Mouse (Mus musculus): Measurements from ENCODE around the gene Rab3b. TPM values are rescaled to one million over a fixed set of nuclear protein-coding genes. Genes with fewer than 3 reads are reported as not detected.

The Rab3b gene
- polyA plus RNA-seq, 1 experiment from 2014 or later: 17.8 TPM

DNA sequence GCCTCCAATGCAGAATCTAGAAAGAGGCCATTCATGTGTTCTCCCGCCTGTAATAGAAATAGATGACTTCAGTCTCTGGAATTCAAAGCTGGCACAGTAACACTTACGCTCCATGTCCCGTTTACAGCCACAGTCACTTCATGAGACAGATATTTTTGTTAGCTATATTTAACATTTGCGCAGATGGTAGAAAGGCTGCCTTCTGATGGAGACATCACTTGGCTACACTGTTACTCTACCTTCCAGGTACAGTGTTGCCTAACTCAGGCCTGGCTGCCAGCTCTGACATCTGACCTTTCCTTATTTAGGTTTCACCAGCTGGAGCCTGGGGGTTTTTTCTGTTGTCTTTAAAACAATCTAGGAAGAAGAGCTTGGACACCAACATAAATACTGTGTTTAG, 40.8 kb upstream of the Rab3b start:
- Histone ChIP-seq H3K4me1 (ENCODE audit: control insufficient read depth, insufficient read depth, low read length) (peaks cover 11% of the 10 kb centered on the region), H3K9me3 (ENCODE audit: control insufficient read depth, low read length) (no peaks in the 10 kb centered on the region), H3K4me2 (ENCODE audit: low read depth, low read length) (no peak overlapping the region), H3K36me3 (ENCODE audit: control insufficient read depth, insufficient read depth, low read length) (0 out of 2 replicates have a peak, but pooled peaks cover 4% of the 10 kb centered on the region), H3K27me3 (replicated peaks; ENCODE audit: control insufficient read depth, insufficient read depth, low read length) (no peaks in the 10 kb centered on the region), H3K27ac (replicated peaks; ENCODE audit: low read depth, low read length) (no peak overlapping the region), H3K9ac (ENCODE audit: low read depth, low read length) (no peak overlapping the region), H3K4me3 (ENCODE audit: low read depth, low read length) (no peak overlapping the region)
- ATAC-seq (ENCODE audit: low read depth): no peak
- WGBS: 80% methylated on average over 4 of the region's 4 CpGs
- no peak for DNase-seq (ENCODE audit: low spot score)

DNA sequence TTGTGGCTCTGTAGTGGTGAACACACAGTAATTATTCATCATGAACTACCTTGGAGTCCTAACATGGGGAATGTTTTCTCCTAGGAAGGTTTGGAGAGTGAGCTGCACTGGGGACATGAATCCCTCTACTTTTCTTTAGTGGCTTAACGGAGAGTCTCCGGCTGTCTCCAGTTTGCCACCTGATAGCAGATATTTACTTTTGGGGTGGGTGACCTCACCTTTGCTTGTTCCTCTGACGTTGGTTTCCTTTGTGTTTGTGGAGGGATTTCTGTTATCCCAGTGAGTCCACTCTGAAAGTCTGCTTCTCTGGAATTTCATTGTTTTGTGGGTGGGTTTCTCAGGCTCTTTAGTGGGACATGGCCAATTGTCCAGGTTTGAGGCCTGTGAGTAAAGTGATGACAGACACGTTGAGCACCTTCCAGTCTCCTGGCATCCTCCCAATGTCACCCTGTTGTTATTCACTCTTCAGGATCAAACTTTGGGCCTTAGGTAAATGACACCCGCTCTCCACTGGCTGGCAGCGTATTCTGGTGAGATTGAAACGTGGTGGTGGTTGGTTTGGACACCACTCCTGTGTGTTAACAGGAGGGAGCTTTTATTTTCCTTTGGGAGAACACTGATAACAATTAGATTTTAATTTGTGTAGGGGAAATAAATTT, 36.8 kb upstream of the Rab3b start:
- H3K4me3 ChIP-seq (ENCODE audit: low read depth, low read length): no peak overlapping the region
- WGBS: 83% methylated on average over 7 of the region's 7 CpGs
- H3K4me2 ChIP-seq (ENCODE audit: low read depth, low read length): no peak overlapping the region
- ATAC-seq (ENCODE audit: low read depth): no peak
- H3K4me1 ChIP-seq (ENCODE audit: control insufficient read depth, insufficient read depth, low read length): 0 out of 2 replicates have a peak, but pooled peaks cover under 1% of the 10 kb centered on the region
- no peaks in the 10 kb centered on the region for H3K27me3 ChIP-seq (replicated peaks; ENCODE audit: control insufficient read depth, insufficient read depth, low read length)
- H3K9me3 ChIP-seq (ENCODE audit: control insufficient read depth, low read length): no peaks in the 10 kb centered on the region
- no peak overlapping the region for H3K9ac ChIP-seq (ENCODE audit: low read depth, low read length)
- H3K27ac ChIP-seq (replicated peaks; ENCODE audit: low read depth, low read length): no peak overlapping the region
- H3K36me3 ChIP-seq (ENCODE audit: control insufficient read depth, insufficient read depth, low read length): 0 out of 2 replicates have a peak, but pooled peaks cover 4% of the 10 kb centered on the region
- no peak for DNase-seq (ENCODE audit: low spot score)

DNA sequence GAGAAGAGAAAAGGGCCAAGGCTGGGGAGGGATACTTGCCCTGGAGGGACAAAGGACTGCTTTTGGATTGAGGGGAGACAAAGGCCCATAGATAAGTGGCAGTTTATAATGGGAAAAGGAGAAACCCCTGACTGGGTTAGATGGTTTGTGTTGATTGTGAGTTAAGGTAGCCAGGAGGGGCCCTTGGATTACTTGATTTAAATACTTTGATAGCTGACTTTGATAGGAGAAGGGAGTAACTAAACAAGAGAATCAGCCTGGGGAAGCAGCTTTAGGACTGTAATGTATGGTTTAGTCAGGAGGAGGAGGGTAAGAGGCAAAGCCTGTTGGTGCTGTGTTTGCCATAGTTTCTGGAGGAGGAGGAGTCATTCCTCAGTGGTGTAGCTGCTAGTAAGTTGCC, 35.5 kb upstream of the Rab3b start:
- Histone ChIP-seq H3K4me2 (ENCODE audit: low read depth, low read length) (no peak overlapping the region), H3K9me3 (ENCODE audit: control insufficient read depth, low read length) (no peaks in the 10 kb centered on the region), H3K9ac (ENCODE audit: low read depth, low read length) (no peak overlapping the region), H3K27me3 (replicated peaks; ENCODE audit: control insufficient read depth, insufficient read depth, low read length) (no peaks in the 10 kb centered on the region), H3K4me1 (ENCODE audit: control insufficient read depth, insufficient read depth, low read length) (0 out of 2 replicates have a peak, but pooled peaks cover 4% of the 10 kb centered on the region), H3K4me3 (ENCODE audit: low read depth, low read length) (no peak overlapping the region), H3K36me3 (ENCODE audit: control insufficient read depth, insufficient read depth, low read length) (0 out of 2 replicates have a peak, but pooled peaks cover 4% of the 10 kb centered on the region), H3K27ac (replicated peaks; ENCODE audit: low read depth, low read length) (no peak overlapping the region)
- ATAC-seq (ENCODE audit: low read depth): no peak
- DNase-seq (ENCODE audit: low spot score): no peak

DNA sequence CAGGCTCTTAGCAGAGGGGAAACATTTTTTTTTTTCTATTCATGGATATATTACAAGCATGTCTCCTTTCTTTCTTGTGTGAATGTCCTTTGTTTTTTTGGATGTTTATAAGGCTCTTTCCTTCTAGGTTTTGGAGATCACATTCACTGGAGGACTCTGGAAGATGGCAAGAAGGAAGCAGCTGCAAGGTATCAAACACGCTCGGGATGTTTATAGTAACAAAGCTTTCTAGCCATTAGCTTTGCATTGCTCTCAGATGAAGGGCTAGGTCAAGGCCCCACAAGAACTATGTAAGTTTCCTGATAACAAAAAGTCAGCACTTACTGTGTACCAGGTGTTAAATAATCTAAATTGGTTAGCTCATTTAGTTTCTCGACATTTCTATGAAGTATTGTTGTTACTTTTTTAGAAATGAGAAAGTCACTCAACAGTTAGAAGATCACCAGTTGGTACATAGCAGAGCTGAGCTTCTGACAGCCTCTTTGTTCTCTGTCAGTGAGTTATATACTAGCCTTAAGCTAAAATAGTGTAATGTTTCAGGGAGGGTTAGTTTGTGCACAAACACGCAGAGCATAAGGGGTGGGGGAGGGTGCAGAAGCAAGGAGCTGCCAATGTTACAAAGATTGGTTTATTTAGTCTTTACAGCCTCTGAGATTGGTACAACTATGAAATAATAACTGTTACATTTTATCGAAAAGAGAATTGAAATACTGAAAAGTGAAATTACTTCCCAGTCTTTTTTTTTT, 32.9 kb upstream of the Rab3b start:
- Histone ChIP-seq H3K9me3 (ENCODE audit: control insufficient read depth, low read length) (no peaks in the 10 kb centered on the region), H3K36me3 (ENCODE audit: control insufficient read depth, insufficient read depth, low read length) (peaks cover 13% of the 10 kb centered on the region; the same call in 1 of the 2 replicates), H3K27me3 (replicated peaks; ENCODE audit: control insufficient read depth, insufficient read depth, low read length) (no peaks in the 10 kb centered on the region), H3K9ac (ENCODE audit: low read depth, low read length) (no peak overlapping the region), H3K4me2 (ENCODE audit: low read depth, low read length) (no peak overlapping the region), H3K27ac (replicated peaks; ENCODE audit: low read depth, low read length) (no peak overlapping the region), H3K4me3 (ENCODE audit: low read depth, low read length) (no peak overlapping the region), H3K4me1 (ENCODE audit: control insufficient read depth, insufficient read depth, low read length) (peaks cover 14% of the 10 kb centered on the region)
- WGBS: 67% methylated on average over 5 of the region's 5 CpGs
- DNase-seq (ENCODE audit: low spot score): no peak
- ATAC-seq (ENCODE audit: low read depth): no peak

DNA sequence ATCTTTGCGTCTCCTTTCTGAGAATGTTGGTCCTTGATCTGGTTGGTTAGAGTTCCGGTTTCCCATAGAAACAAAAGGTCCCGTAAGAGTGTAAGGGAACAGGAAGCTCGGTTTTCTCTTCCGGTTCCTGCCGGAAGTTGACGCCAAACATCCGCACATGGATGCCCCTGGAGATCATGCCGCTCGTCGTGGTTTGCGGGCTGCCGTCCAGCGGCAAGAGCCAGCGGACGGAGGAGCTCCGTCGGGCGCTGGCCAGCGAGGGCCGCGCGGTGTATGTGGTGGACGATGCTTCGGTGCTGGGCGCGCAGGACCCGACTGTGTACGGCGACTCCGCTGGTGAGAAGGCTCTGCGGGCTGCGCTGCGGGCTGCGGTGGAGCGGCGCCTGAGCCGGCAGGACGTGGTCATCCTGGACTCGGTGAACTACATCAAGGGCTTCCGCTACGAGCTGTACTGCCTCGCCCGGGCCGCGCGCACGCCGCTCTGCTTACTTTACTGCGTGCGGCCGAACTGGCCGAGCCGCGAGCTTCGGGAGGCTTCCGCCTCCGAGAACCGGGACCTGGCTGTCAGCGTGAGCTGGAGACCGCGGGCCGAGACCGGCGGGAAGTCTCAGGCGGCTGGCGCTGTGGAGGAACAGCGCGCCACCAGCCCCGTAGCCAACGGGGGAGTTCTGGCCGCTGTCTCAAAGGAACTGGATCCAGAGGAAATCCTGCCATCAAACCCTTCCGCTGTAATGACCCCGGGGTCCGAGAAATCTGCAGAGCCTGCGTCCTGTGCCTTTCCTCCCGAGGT, 31.0 kb upstream of the Rab3b start, which contains the start of gene Kti12:
Kti12 (plus strand) TSS at position 71 of the 790 bp plus-strand sequence.
- H3K27ac ChIP-seq (replicated peaks; ENCODE audit: low read depth, low read length): peak within 1 kb of the TSS; percentile 82
- under 1% methylated on average over 55 of the region's 77 CpGs for WGBS
- H3K4me1 ChIP-seq (ENCODE audit: control insufficient read depth, insufficient read depth, low read length): peaks cover 14% of the 10 kb centered on the region
- H3K9ac ChIP-seq (ENCODE audit: low read depth, low read length): peak within 1 kb of the TSS; percentile 83
- peak within 1 kb of the TSS; percentile 86 for H3K4me2 ChIP-seq (ENCODE audit: low read depth, low read length)
- DNase-seq (ENCODE audit: low spot score) (peak; percentile 96), ATAC-seq (ENCODE audit: low read depth) (peak; percentile 91)
- peaks cover 13% of the 10 kb centered on the region; the same call in 1 of the 2 replicates for H3K36me3 ChIP-seq (ENCODE audit: control insufficient read depth, insufficient read depth, low read length)
- H3K27me3 ChIP-seq (replicated peaks; ENCODE audit: control insufficient read depth, insufficient read depth, low read length): no peaks in the 10 kb centered on the region
- H3K9me3 ChIP-seq (ENCODE audit: control insufficient read depth, low read length): no peaks in the 10 kb centered on the region
- peak within 1 kb of the TSS; percentile 88 for H3K4me3 ChIP-seq (ENCODE audit: low read depth, low read length)

DNA sequence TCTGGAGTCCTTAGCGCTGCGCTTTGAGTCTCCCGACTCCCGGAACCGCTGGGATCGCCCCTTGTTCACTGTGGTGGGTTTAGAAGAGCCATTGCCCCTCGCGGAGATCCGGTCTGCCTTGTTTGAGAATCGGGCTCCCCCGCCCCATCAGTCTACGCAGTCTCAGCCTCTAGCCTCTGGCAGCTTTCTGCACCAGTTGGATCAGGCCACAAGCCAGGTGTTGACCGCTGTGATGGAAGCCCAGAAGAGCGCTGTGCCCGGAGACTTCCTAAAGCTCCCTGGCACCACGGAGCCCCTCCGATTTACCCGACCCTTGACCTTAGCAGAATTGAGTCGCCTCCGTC, 30.4 kb upstream of the Rab3b start, which contains the start of gene A730015C16Rik:
A730015C16Rik (minus strand) TSS at position 115 of the 344 bp plus-strand sequence.
- ATAC-seq (ENCODE audit: low read depth) (no peak), DNase-seq (ENCODE audit: low spot score) (peak; percentile 8)
- Histone ChIP-seq H3K4me1 (ENCODE audit: control insufficient read depth, insufficient read depth, low read length) (peaks cover 14% of the 10 kb centered on the region), H3K4me2 (ENCODE audit: low read depth, low read length) (peak within 1 kb of the TSS; percentile 86), H3K27ac (replicated peaks; ENCODE audit: low read depth, low read length) (peak within 1 kb of the TSS; percentile 82), H3K27me3 (replicated peaks; ENCODE audit: control insufficient read depth, insufficient read depth, low read length) (no peaks in the 10 kb centered on the region), H3K9me3 (ENCODE audit: control insufficient read depth, low read length) (no peaks in the 10 kb centered on the region), H3K36me3 (ENCODE audit: control insufficient read depth, insufficient read depth, low read length) (peaks cover 19% of the 10 kb centered on the region; the same call in 1 of the 2 replicates), H3K9ac (ENCODE audit: low read depth, low read length) (peak within 1 kb of the TSS; percentile 83), H3K4me3 (ENCODE audit: low read depth, low read length) (peak within 1 kb of the TSS; percentile 88)
- 11% methylated on average over 18 of the region's 20 CpGs for WGBS

DNA sequence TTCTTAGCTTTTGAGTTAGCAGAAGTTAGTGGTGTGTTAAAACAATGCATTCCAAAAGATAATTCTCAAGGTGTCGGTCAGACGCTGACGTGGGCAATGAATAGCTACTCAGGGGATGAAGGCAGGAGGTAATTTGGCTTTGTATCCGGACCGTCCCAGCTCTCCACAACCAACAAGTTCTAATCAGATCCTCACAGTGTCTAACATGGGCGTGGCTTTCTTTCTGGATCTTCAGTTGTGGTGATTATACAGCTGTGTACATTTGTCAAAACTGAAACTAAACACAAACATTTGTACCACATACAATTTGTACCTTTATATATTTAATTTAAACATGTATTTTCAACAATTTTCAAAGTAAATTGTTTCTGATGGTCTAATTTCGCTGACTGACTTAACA, 12.1 kb upstream of the Rab3b start:
- no peaks in the 10 kb centered on the region for H3K9me3 ChIP-seq (ENCODE audit: control insufficient read depth, low read length)

DNA sequence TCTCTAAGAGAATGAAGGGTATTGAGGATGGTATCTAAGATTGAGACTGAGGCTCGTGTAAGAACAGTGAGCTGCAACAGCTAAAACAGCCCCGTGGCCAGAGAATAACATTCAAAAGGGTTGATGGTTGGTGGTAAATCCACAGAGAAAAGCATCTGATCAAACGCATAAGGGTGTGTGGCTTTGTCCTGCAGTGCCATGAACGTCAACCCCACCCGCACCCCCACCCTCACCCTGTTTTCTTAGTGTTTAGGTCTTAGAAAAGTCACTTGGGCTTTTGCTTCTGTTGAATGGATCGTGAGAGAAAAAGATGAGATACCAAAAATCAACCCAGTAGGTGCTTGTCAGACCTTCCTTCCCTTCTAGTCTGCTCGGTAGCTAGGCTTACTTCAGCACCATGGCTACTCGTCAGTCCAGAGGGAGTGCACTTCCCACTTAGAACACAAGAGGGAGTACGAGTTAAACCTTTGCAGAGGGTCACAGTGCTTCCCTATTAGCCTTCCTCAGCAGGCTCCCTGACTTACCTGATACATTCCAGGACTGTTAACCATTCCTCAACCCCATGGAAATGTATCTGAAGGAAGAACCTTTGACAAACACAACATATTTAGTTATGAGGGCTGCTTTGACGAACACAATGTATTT, 9.0 kb upstream of the Rab3b start:
- no peak overlapping the region for H3K27ac ChIP-seq (replicated peaks; ENCODE audit: low read depth, low read length)
- H3K4me3 ChIP-seq (ENCODE audit: low read depth, low read length): no peak overlapping the region
- H3K9ac ChIP-seq (ENCODE audit: low read depth, low read length): no peak overlapping the region
- no peak overlapping the region for H3K4me2 ChIP-seq (ENCODE audit: low read depth, low read length)
- H3K4me1 ChIP-seq (ENCODE audit: control insufficient read depth, insufficient read depth, low read length): no peaks in the 10 kb centered on the region
- DNase-seq (ENCODE audit: low spot score): peak; percentile 91
- H3K36me3 ChIP-seq (ENCODE audit: control insufficient read depth, insufficient read depth, low read length): no peaks in the 10 kb centered on the region
- H3K27me3 ChIP-seq (replicated peaks; ENCODE audit: control insufficient read depth, insufficient read depth, low read length): no peaks in the 10 kb centered on the region
- ATAC-seq (ENCODE audit: low read depth): peak; percentile 88
- 26% methylated on average over 10 of the region's 10 CpGs for WGBS
- H3K9me3 ChIP-seq (ENCODE audit: control insufficient read depth, low read length): no peaks in the 10 kb centered on the region

More for the DNA sequence above, 12.1 kb upstream of the Rab3b start:
- no peak overlapping the region for H3K4me3 ChIP-seq (ENCODE audit: low read depth, low read length)
- no peak overlapping the region for H3K9ac ChIP-seq (ENCODE audit: low read depth, low read length)
- DNase-seq (ENCODE audit: low spot score) (no peak), ATAC-seq (ENCODE audit: low read depth) (no peak)
- 83% methylated on average over 7 of the region's 7 CpGs for WGBS
- H3K36me3 ChIP-seq (ENCODE audit: control insufficient read depth, insufficient read depth, low read length): peaks cover 16% of the 10 kb centered on the region
- H3K4me1 ChIP-seq (ENCODE audit: control insufficient read depth, insufficient read depth, low read length): no peaks in the 10 kb centered on the region
- H3K27ac ChIP-seq (replicated peaks; ENCODE audit: low read depth, low read length): no peak overlapping the region
- H3K4me2 ChIP-seq (ENCODE audit: low read depth, low read length): no peak overlapping the region
- H3K27me3 ChIP-seq (replicated peaks; ENCODE audit: control insufficient read depth, insufficient read depth, low read length): no peaks in the 10 kb centered on the region

All from embryonic facial prominence, embryonic 14.5 days (tissue).